Mouse (Mus musculus): ENCODE data around the gene Cux1. TPM values are rescaled to one million over a fixed set of nuclear protein-coding genes. Genes with fewer than 3 reads are reported as not detected.
"Not testable (repeated sequence)": the region's sequence is repeated elsewhere in the genome, so short reads cannot be mapped to it uniquely, and the experiment has no call there.

Gene Cux1
- total RNA-seq, 2 experiments from 2014 or later: 49.8 to 52.4 TPM

DNA sequence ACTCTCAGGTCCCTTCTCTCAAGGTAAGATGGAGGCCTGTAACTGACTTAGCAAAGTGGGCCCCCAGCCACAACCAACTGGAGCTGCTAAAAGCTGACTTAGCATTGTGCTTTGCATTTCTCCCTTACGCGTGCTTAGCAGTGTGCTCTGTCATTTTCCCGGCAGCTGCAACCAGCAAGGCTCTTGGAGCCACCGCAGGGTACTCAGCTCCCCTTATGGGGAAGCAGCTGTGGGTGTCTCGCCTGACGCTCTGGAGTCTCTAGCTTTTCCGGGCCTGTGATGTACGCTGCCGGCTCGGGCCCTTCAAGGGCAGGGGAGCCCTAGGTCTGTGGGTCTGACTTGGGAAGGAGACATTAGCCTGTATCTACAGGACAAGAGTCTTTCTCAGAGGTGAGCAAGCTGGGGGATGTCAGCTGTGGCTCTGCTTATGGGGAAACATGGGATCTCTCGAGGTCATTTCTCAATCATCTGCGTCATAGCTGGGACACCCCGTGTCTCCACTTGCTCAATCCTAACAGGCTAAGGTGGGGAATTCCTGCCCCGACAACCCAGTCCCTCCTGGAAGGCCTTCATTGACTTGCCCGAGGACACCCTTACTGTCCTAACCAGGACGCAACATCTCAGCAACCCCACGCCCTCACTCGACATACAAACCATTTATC, 350.2 kb downstream of the Cux1 start:
- no peak for DNase-seq (ENCODE audit: low spot score in 2 of 2)

DNA sequence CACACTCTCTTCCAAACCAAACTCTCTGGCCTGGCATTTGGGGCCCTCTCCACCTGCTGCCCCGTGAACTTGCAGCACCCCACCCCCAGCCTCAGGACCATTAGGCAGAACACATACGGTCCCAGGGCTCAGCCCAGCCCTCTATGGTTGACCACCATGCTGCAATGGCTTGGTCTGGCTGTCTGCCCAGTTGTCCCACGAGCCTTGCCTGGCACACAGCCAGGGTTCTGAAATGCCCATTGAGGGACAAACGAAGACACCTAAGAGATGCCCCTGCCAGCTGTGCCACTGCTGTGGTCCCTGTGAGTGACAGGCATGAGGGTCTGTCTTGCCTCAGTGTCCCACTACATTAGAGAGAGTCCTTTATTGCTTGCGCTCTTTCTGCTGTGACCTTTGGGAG, 351.3 kb downstream of the Cux1 start:
- DNase-seq (ENCODE audit: low spot score in 2 of 2): no peak

GRCm38 (mm10) chr5:136215211-136215610, 352.1 kb downstream of the Cux1 start:
- no peak for DNase-seq (ENCODE audit: low spot score in 2 of 2)

- no peak for DNase-seq (ENCODE audit: low spot score in 2 of 2)
These were observed 353.6 kb downstream of the Cux1 start for GRCm38 (mm10) chr5:136213716-136214115.

DNA sequence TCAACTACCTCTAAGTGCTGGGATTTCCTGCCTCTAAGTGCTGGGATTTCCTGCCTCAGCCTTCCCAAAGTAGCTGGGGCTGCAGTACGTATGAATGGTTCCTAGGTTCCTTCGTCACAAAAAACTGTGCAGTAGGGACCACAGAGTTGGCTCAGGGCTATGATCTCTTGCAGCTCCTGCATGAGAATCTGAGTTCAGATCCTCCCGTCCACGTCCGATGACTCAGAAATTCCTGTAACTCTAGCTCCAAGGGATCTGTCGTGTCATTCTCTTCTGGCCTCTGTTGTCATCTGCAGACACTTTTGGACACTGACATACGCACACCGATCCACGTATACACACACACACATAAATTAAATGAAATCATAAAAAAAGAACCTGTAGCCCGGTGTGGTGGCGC, 354.6 kb downstream of the Cux1 start:
- DNase-seq (ENCODE audit: low spot score in 2 of 2): no peak

- not testable (repeated sequence) for DNase-seq (ENCODE audit: low spot score in 2 of 2)
These were observed 355.8 kb downstream of the Cux1 start for GRCm38 (mm10) chr5:136211341-136212102.

- no peak for DNase-seq (ENCODE audit: low spot score in 2 of 2)
These were observed 356.7 kb downstream of the Cux1 start for GRCm38 (mm10) chr5:136210549-136210948.

- DNase-seq (ENCODE audit: low spot score in 2 of 2): peak; percentile 75 to 76
These were observed 365.5 kb downstream of the Cux1 start for GRCm38 (mm10) chr5:136201832-136202231.

DNA sequence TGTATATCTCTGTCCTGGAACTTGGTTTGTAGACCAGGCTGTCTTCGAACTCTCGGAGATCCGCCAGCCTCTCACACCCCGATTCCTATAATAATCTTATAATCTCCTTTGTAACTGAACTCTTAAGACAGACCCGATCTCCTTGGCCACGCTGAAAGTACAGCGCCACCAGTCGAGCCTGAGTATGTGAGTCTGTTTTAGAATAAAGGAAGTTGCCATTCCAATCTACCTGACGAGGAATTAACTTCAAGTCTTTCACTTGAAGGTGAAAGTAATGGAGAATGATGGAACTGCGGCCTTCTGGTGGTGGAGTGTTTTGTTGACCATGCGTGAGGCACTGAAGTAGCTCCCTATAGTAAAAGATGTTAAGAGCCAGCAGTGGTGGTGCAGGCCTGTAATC, 367.8 kb downstream of the Cux1 start:
- DNase-seq (ENCODE audit: low spot score in 2 of 2): no peak

GRCm38 (mm10) chr5:136198474-136199391, 368.6 kb downstream of the Cux1 start, which contains the start of gene Prkrip1:
Gene Prkrip1 (minus strand): TSS chr5:136198963.
- peak; percentile 92 to 95 for DNase-seq (ENCODE audit: low spot score in 2 of 2)

Small RNA genes within 50 kb of the gene (microRNA-seq; reads per million reads assigned to microRNA genes)
- gene Mir721: 0 reads per million in 2 experiments

Other genes starting within 250 kb of the Cux1 start
- not detected for gene Myl10, start 125.7 kb upstream of the Cux1 start, total RNA-seq (2021)

Measured in layer of hippocampus, postnatal 14 days (tissue).